Mouse (Mus musculus) myocyte (in vitro differentiated cells): Measurements from ENCODE around the gene Prrg3.

Source experiments
- E2F4 ChIP-seq: IDR thresholded peaks from one replicate; pipeline ENCODE4 v1.6.1; 2011; ENCODE audit warnings: mild to moderate bottlenecking, control low read depth, moderate library complexity; ENCODE audit not compliant: insufficient read depth
- MAX ChIP-seq: IDR thresholded peaks from one replicate; pipeline ENCODE4 v1.6.1; 2011; ENCODE audit warnings: low read depth, mild to moderate bottlenecking, control low read depth
- MYOD1 ChIP-seq, 3 experiments: IDR thresholded peaks; one replicate each; pipeline ENCODE4 v1.6.1; 2011; ENCODE audit warnings: control low read depth in 2 of 3, low read depth in 2 of 3, mild to moderate bottlenecking in 2 of 3, moderate library complexity in 1 of 3; ENCODE audit not compliant: insufficient read length in 2 of 3, control insufficient read depth in 1 of 3
- POLR2A ChIP-seq: IDR thresholded peaks from one replicate; pipeline ENCODE4 v1.6.1; 2011; ENCODE audit warnings: low read depth, mild to moderate bottlenecking, control low read depth, moderate library complexity; ENCODE audit not compliant: insufficient read length
- POLR2AphosphoS2 ChIP-seq: IDR thresholded peaks from one replicate; pipeline ENCODE4 v1.6.1; 2011; ENCODE audit warnings: low read depth, control low read depth; ENCODE audit not compliant: insufficient read length
- SRF ChIP-seq: IDR thresholded peaks from one replicate; pipeline ENCODE4 v1.6.1; 2011; ENCODE audit warnings: low read depth; ENCODE audit not compliant: control insufficient read depth, insufficient read length
- TCF12 ChIP-seq: IDR thresholded peaks from one replicate; pipeline ENCODE4 v1.6.1; 2011; ENCODE audit warnings: mild to moderate bottlenecking, control low read depth; ENCODE audit not compliant: poor library complexity, insufficient read depth, severe bottlenecking
- USF1 ChIP-seq: IDR thresholded peaks from one replicate; pipeline ENCODE4 v1.6.1; 2011; ENCODE audit warnings: low read depth, mild to moderate bottlenecking, control low read depth, moderate library complexity

- TF ChIP-seq POLR2AphosphoS2 (no peak), USF1 (no peak), E2F4 (no peak), POLR2A (no peak), SRF (no peak), TCF12 (no peak), MYOD1 (IDR thresholded peaks at IDR 0.05; ENCODE audit: control insufficient read depth in 1 of 3, insufficient read length in 2 of 3, low read depth in 2 of 3) (no peak), MAX (no peak)
These were observed 15.8 kb upstream of the Prrg3 start for GRCm38 (mm10) chrX:71946631-71947030.
